Mouse (Mus musculus): ENCODE measurements around the gene Gabrb2. TPM values are rescaled to one million over a fixed set of nuclear protein-coding genes. Genes with fewer than 3 reads are reported as not detected.

The Gabrb2 gene
- polyA plus RNA-seq, 1 experiment, result 49.9 TPM

GRCm38 (mm10) chr11:42654189-42654588 is 234.6 kb downstream of the Gabrb2 start:
- TF ChIP-seq CTCF (IDR thresholded peaks at IDR 0.05; ENCODE audit: extremely low read depth, insufficient read depth, low read length) (no peak), POLR2A (IDR thresholded peaks at IDR 0.05; ENCODE audit: extremely low read depth, insufficient read depth, low read length) (no peak)
- Histone ChIP-seq H3K27ac (ENCODE audit: insufficient read depth, low read length) (no peak overlapping the region), H3K4me3 (ENCODE audit: insufficient read depth, low read length) (no peak overlapping the region), H3K4me1 (ENCODE audit: control insufficient read depth, insufficient read depth, low read length) (no peaks in the 10 kb centered on the region; the same call in 1 of the 2 replicates)

GRCm38 (mm10) chr11:42668657-42669056 is 249.1 kb downstream of the Gabrb2 start:
- Histone ChIP-seq H3K4me3 (ENCODE audit: insufficient read depth, low read length) (no peak overlapping the region), H3K4me1 (ENCODE audit: control insufficient read depth, insufficient read depth, low read length) (no peaks in the 10 kb centered on the region), H3K27ac (ENCODE audit: insufficient read depth, low read length) (no peak overlapping the region)
- TF ChIP-seq CTCF (IDR thresholded peaks at IDR 0.05; ENCODE audit: extremely low read depth, insufficient read depth, low read length) (no peak), POLR2A (IDR thresholded peaks at IDR 0.05; ENCODE audit: extremely low read depth, insufficient read depth, low read length) (no peak)

Other genes starting within 250 kb of the Gabrb2 start
- 201 and 202 TPM in 2 replicates for gene Gabra1, start 236.8 kb upstream of the Gabrb2 start, polyA plus RNA-seq (2012; rRNA removed)
- gene Gabra6, start 98.7 kb upstream of the Gabrb2 start, polyA plus RNA-seq (2012; rRNA removed), result 0.32 TPM in 1 of 2 replicates, not detected in the other